8 mouse cellular contexts compared by ENCODE assay signal in the genomic region with DNA sequence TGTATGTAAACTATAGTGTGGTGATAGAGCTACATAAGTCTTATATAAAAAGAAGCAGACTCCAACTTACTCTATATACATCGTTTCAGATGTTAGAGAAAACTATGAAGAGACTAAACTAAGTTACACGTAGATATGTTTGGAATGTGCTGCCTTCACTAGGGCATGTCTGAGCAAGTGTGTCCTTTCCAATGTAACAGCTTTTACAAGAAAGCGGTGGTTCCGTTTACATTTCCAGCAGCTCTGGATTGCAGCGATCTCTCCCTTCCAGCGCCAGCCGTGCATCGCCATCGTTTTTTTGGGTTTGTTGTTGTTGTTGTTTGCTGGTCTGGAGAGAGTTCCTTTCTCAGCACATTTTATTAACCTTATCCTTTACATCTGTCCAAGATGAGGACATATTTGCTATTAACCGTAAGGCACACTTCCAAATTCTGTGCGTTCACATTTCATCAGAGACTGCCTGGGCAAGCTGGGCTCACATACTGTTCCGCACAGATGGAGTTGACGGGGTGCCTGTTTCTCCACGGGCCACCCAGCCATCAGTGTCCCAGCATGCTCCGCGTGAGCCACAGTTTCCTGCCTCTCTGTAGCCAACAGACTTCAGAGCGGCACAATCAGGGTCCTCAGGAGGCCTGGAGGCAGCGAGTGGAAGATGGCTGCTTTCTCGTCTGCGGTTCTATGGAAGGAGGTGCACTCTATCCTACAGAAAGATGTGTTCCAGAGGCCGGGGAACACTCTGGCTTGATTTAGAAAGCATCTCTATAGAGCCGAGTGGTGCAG.
DNase-seq lines count a peak whose midpoint lies in the region; ATAC-seq and TF ChIP-seq lines count a peak whose summit lies in the region.

No protein-coding gene starts in this region.

- H3K27ac ChIP-seq in lung, embryonic 15.5 days = no peak overlapping the region
- H3K27ac ChIP-seq in embryonic facial prominence, embryonic 15.5 days (replicated peaks) = peak overlapping the region; percentile 80
- peak overlapping the region; percentile 72 for H3K27ac ChIP-seq in layer of hippocampus, adult 2 months

- H3K4me3 ChIP-seq in lung, embryonic 15.5 days = no peak overlapping the region
- H3K4me3 ChIP-seq in lung, adult 2 months (replicated peaks; ENCODE audit: extremely low read depth, low read depth, low read length) = no peak overlapping the region
- 0 out of 2 replicates have a peak overlapping the region, but pooled peaks have one; percentile 5 for H3K4me3 ChIP-seq in embryonic facial prominence, embryonic 15.5 days (replicated peaks)
- H3K4me3 ChIP-seq in layer of hippocampus, adult 2 months = no peak overlapping the region; the same call in 1 of the 2 replicates

- WGBS in lung, embryonic 15.5 days = 56% methylated on average over 22 of the region's 22 CpGs
- 66% methylated on average over 22 of the region's 22 CpGs for WGBS in lung, adult 2 months
- WGBS in embryonic facial prominence, embryonic 15.5 days = 41% methylated on average over 22 of the region's 22 CpGs

- no peaks in the 10 kb centered on the region for H3K9me3 ChIP-seq in lung, embryonic 15.5 days
- H3K9me3 ChIP-seq in embryonic facial prominence, embryonic 15.5 days (replicated peaks) = no peaks in the 10 kb centered on the region

- no peaks in the 10 kb centered on the region for H3K27me3 ChIP-seq in lung, embryonic 15.5 days
- no peaks in the 10 kb centered on the region for H3K27me3 ChIP-seq in embryonic facial prominence, embryonic 15.5 days

- peaks cover 10% of the 10 kb centered on the region; the same call in 1 of the 2 replicates for H3K4me1 ChIP-seq in lung, embryonic 15.5 days
- H3K4me1 ChIP-seq in lung, adult 2 months (ENCODE audit: control insufficient read depth, insufficient read depth, low read length) = no peaks in the 10 kb centered on the region
- H3K4me1 ChIP-seq in embryonic facial prominence, embryonic 15.5 days = peaks cover 15% of the 10 kb centered on the region

- ATAC-seq in lung, embryonic 15.5 days (ENCODE audit: borderline replicate concordance, extremely low read depth, low FRiP score, low TSS enrichment) = peak; percentile 46; the same call in 1 of the 2 replicates
- ATAC-seq in embryonic facial prominence, embryonic 15.5 days (ENCODE audit: insufficient number of reproducible peaks, low FRiP score, low TSS enrichment, low read depth) = no peak

- no peak overlapping the region for H3K9ac ChIP-seq in lung, embryonic 15.5 days
- H3K9ac ChIP-seq in embryonic facial prominence, embryonic 15.5 days = no peak overlapping the region

- H3K4me2 ChIP-seq in lung, embryonic 15.5 days = no peak overlapping the region
- H3K4me2 ChIP-seq in embryonic facial prominence, embryonic 15.5 days (replicated peaks) = peak overlapping the region; percentile 33

- no peak for TF ChIP-seq CTCF in lung, adult 2 months (IDR thresholded peaks at IDR 0.05; ENCODE audit: insufficient read depth, low read length)
- no peak for TF ChIP-seq CTCF in layer of hippocampus, adult 2 months (conservative IDR thresholded peaks at IDR 0.05)

- no peaks in the 10 kb centered on the region for H3K36me3 ChIP-seq in lung, embryonic 15.5 days
- no peaks in the 10 kb centered on the region for H3K36me3 ChIP-seq in embryonic facial prominence, embryonic 15.5 days

- no peak for DNase-seq in lung, adult 2 months
- DNase-seq in layer of hippocampus, adult 2 months (ENCODE audit: low spot score in 2 of 2) = peak; percentile 61 to 64
- DNase-seq in right cerebral cortex, postnatal 4 days = peak; percentile 38
- no peak for DNase-seq in kidney, adult 9 months
- no peak for DNase-seq in Muller cell, postnatal 12 days (ENCODE audit: inconsistent ontology term)
- no peak for DNase-seq in adrenal gland, postnatal 10 days

- no peak for TF ChIP-seq POLR2A in lung, adult 2 months (IDR thresholded peaks at IDR 0.05; ENCODE audit: borderline replicate concordance, extremely low read depth, low read depth, low read length)

Comparison
In these comparisons a context has a peak if more than half of its experiments do, and no peak if none do; other contexts are left out.
1. DNase-seq: peak in layer of hippocampus, adult 2 months (2 of 2) and right cerebral cortex, postnatal 4 days (single experiment); none in lung, adult 2 months (single experiment), kidney, adult 9 months (single experiment), Muller cell, postnatal 12 days (single experiment) and adrenal gland, postnatal 10 days (single experiment).